Mouse (Mus musculus) cerebellum, postnatal 14 days (tissue): Measurements from ENCODE around the gene Ranbp17.
"Not testable (repeated sequence)": the region's sequence is repeated elsewhere in the genome, so short reads cannot be mapped to it uniquely, and the experiment has no call there.

Source experiments
- DNase-seq, 2 experiments: peaks; one replicate each; pipeline ENCODE4 v3.0.0; 2021; ENCODE audit warnings: mixed read lengths in 2 of 2

Ranbp17 gene

GRCm38 (mm10) chr11:33513376-33513991, at the start of gene Ranbp17:
Ranbp17 (minus strand) TSS chr11:33513746.
- DNase-seq = peak; percentile 69 to 74

GRCm38 (mm10) chr11:33554123-33554522, 40.6 kb upstream of the Ranbp17 start:
- peak; percentile 48 to 55 for DNase-seq

GRCm38 (mm10) chr11:33550861-33551560, 37.5 kb upstream of the Ranbp17 start:
- no peak for DNase-seq

- peak; percentile 42 to 58 for DNase-seq
These were observed 33.8 kb upstream of the Ranbp17 start for GRCm38 (mm10) chr11:33547386-33547785.

GRCm38 (mm10) chr11:33544945-33545344, 31.4 kb upstream of the Ranbp17 start:
- no peak for DNase-seq

GRCm38 (mm10) chr11:33544121-33544520, 30.6 kb upstream of the Ranbp17 start:
- no peak for DNase-seq

GRCm38 (mm10) chr11:33537390-33538125, 24.0 kb upstream of the Ranbp17 start:
- no peak for DNase-seq

- no peak for DNase-seq
These were observed 23.1 kb upstream of the Ranbp17 start for GRCm38 (mm10) chr11:33536636-33537035.

- DNase-seq = no peak
These were observed 21.0 kb upstream of the Ranbp17 start for GRCm38 (mm10) chr11:33534541-33534940.

GRCm38 (mm10) chr11:33533577-33533976, 20.0 kb upstream of the Ranbp17 start:
- DNase-seq = no peak

- DNase-seq = no peak
These were observed 16.0 kb upstream of the Ranbp17 start for GRCm38 (mm10) chr11:33529576-33529975.

GRCm38 (mm10) chr11:33512854-33513375, 631 bp downstream of the Ranbp17 start:
- peak; percentile 81 to 86 for DNase-seq

GRCm38 (mm10) chr11:33509401-33509800, 4.1 kb downstream of the Ranbp17 start:
- DNase-seq = no peak

GRCm38 (mm10) chr11:33485746-33486145, 27.8 kb downstream of the Ranbp17 start:
- no peak for DNase-seq

GRCm38 (mm10) chr11:33480410-33480809, 33.1 kb downstream of the Ranbp17 start:
- no peak for DNase-seq

- DNase-seq = no peak
These were observed 34.3 kb downstream of the Ranbp17 start for GRCm38 (mm10) chr11:33479209-33479608.

GRCm38 (mm10) chr11:33476634-33477033, 36.9 kb downstream of the Ranbp17 start:
- DNase-seq = no peak

GRCm38 (mm10) chr11:33461172-33461571, 52.4 kb downstream of the Ranbp17 start:
- DNase-seq = no peak

- DNase-seq = no peak
These were observed 59.5 kb downstream of the Ranbp17 start for GRCm38 (mm10) chr11:33454069-33454468.

- DNase-seq = peak; percentile 62
These were observed 79.7 kb downstream of the Ranbp17 start for GRCm38 (mm10) chr11:33433813-33434212.

- DNase-seq = not testable (repeated sequence)
These were observed 85.3 kb downstream of the Ranbp17 start for GRCm38 (mm10) chr11:33428238-33428637.

- DNase-seq = not testable (repeated sequence)
These were observed 85.8 kb downstream of the Ranbp17 start for GRCm38 (mm10) chr11:33427789-33428188.

GRCm38 (mm10) chr11:33422226-33422625, 91.3 kb downstream of the Ranbp17 start:
- no peak for DNase-seq
